ENCODE assay signal across 23 mouse cellular contexts in the genomic region with DNA sequence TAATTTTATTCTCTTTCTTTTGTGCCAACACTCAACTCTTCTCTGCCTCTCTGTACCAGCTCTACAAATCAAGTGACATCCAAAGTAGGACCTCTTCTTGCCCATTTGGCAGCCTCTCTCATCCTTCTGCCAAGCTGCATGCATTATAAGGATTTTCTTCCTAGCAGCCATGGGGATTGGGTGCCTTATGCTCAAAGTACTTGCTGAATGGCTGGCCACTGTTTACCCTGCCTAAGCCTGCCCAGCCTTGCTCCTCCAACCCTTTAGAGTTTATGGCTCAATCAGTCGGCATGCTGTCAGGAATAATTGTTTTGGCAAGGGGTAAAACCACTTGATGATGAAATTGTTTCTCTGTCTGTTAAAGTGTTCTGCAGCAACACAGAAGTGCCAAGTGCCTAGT. TPM values are rescaled to one million over a fixed set of nuclear protein-coding genes. Genes with fewer than 3 reads are reported as not detected.
DNase-seq lines count a peak whose midpoint lies in the region; ATAC-seq and TF ChIP-seq lines count a peak whose summit lies in the region.
"Had no signal": no experiment of that assay in that cellular context is flagged by ENCODE, and none has a peak within 500 bp of the region (broad histone marks: within the 10 kb centered on the region; RNA-seq: fewer than 3 reads in every experiment).

No protein-coding gene starts in this region.

- H3K27me3 ChIP-seq in hindbrain, postnatal 0 days (ENCODE audit: insufficient read depth, low read length) = no peaks in the 10 kb centered on the region
- peaks cover 13% of the 10 kb centered on the region for H3K27me3 ChIP-seq in hindbrain, embryonic 11.5 days (ENCODE audit: control insufficient read depth, insufficient read depth, low read length)
- peaks cover 11% of the 10 kb centered on the region for H3K27me3 ChIP-seq in liver, adult 2 months (ENCODE audit: control insufficient read depth, insufficient read depth, low read length)
- H3K27me3 ChIP-seq in liver, embryonic 11.5 days (replicated peaks; ENCODE audit: control insufficient read depth, insufficient read depth, low read length) = peaks cover 45% of the 10 kb centered on the region
- no peaks in the 10 kb centered on the region; the same call in 1 of the 2 replicates for H3K27me3 ChIP-seq in forebrain, embryonic 16.5 days (replicated peaks; ENCODE audit: control insufficient read depth, insufficient read depth, low read length)

- H3K4me2 ChIP-seq in hindbrain, postnatal 0 days (ENCODE audit: low read depth, low read length) = no peak overlapping the region
- H3K4me2 ChIP-seq in hindbrain, embryonic 11.5 days (replicated peaks; ENCODE audit: low read depth, low read length) = no peak overlapping the region
- H3K4me2 ChIP-seq in liver, embryonic 11.5 days = no peak overlapping the region
- H3K4me2 ChIP-seq in forebrain, embryonic 16.5 days (ENCODE audit: low read length) = no peak overlapping the region
- H3K4me2 ChIP-seq: heart, embryonic 15.5 days; hindbrain, embryonic 12.5 days; liver, embryonic 12.5 days; lung, embryonic 15.5 days; neural tube, embryonic 13.5 days; stomach, embryonic 15.5 days had no signal

- WGBS in hindbrain, postnatal 0 days = 20% methylated on average over 1 of the region's 1 CpGs
- WGBS in hindbrain, embryonic 11.5 days = 63% methylated on average over 1 of the region's 1 CpGs
- 5% methylated on average over 1 of the region's 1 CpGs for WGBS in liver, adult 2 months
- WGBS in liver, embryonic 11.5 days = 26% methylated on average over 1 of the region's 1 CpGs
- 15% methylated on average over 1 of the region's 1 CpGs for WGBS in forebrain, embryonic 16.5 days

- no peak for TF ChIP-seq POLR2A in liver, adult 2 months (IDR thresholded peaks at IDR 0.05; ENCODE audit: extremely low read depth, insufficient read depth, low read length)

- no peaks in the 10 kb centered on the region for H3K36me3 ChIP-seq in hindbrain, postnatal 0 days (ENCODE audit: insufficient read depth, low read length)
- H3K36me3 ChIP-seq in hindbrain, embryonic 11.5 days (ENCODE audit: control insufficient read depth, insufficient read depth, low read length) = no peaks in the 10 kb centered on the region
- no peaks in the 10 kb centered on the region for H3K36me3 ChIP-seq in liver, adult 2 months (ENCODE audit: control insufficient read depth, insufficient read depth, low read length)
- no peaks in the 10 kb centered on the region for H3K36me3 ChIP-seq in liver, embryonic 11.5 days (ENCODE audit: control insufficient read depth, insufficient read depth, low read length)
- no peaks in the 10 kb centered on the region for H3K36me3 ChIP-seq in forebrain, embryonic 16.5 days (ENCODE audit: control insufficient read depth, insufficient read depth)
- H3K36me3 ChIP-seq: heart, embryonic 15.5 days; hindbrain, embryonic 12.5 days; liver, embryonic 12.5 days; lung, embryonic 15.5 days; neural tube, embryonic 13.5 days; stomach, embryonic 15.5 days had no signal

- H3K27ac ChIP-seq in hindbrain, postnatal 0 days = no peak overlapping the region
- H3K27ac ChIP-seq in hindbrain, embryonic 11.5 days (ENCODE audit: low read depth, low read length) = no peak overlapping the region
- no peak overlapping the region for H3K27ac ChIP-seq in liver, adult 2 months (replicated peaks; ENCODE audit: insufficient read depth, low read depth, low read length)
- H3K27ac ChIP-seq in liver, embryonic 11.5 days (ENCODE audit: low read depth, low read length) = no peak overlapping the region
- peak overlapping the region; percentile 8 for H3K27ac ChIP-seq in forebrain, embryonic 16.5 days (ENCODE audit: low read length)
- H3K27ac ChIP-seq: heart, embryonic 15.5 days; hindbrain, embryonic 12.5 days; liver, embryonic 12.5 days; lung, embryonic 15.5 days; neural tube, embryonic 13.5 days; stomach, embryonic 15.5 days had no signal

- no peak overlapping the region for H3K4me3 ChIP-seq in hindbrain, postnatal 0 days (ENCODE audit: low read length)
- H3K4me3 ChIP-seq in hindbrain, embryonic 11.5 days (ENCODE audit: low read depth, low read length) = no peak overlapping the region
- no peak overlapping the region for H3K4me3 ChIP-seq in liver, adult 2 months (ENCODE audit: insufficient read depth, low read depth, low read length)
- H3K4me3 ChIP-seq in liver, embryonic 11.5 days (ENCODE audit: low read depth, low read length) = no peak overlapping the region
- H3K4me3 ChIP-seq in forebrain, embryonic 16.5 days (replicated peaks; ENCODE audit: low read length) = no peak overlapping the region
- H3K4me3 ChIP-seq: heart, embryonic 15.5 days; hindbrain, embryonic 12.5 days; liver, embryonic 12.5 days; lung, embryonic 15.5 days; neural tube, embryonic 13.5 days; stomach, embryonic 15.5 days had no signal

- no peaks in the 10 kb centered on the region for H3K4me1 ChIP-seq in hindbrain, postnatal 0 days (ENCODE audit: insufficient read depth, low read length)
- no peaks in the 10 kb centered on the region for H3K4me1 ChIP-seq in hindbrain, embryonic 11.5 days (replicated peaks; ENCODE audit: control insufficient read depth, insufficient read depth, low read length)
- H3K4me1 ChIP-seq in liver, adult 2 months (ENCODE audit: control insufficient read depth, insufficient read depth, low read length) = no peaks in the 10 kb centered on the region
- no peaks in the 10 kb centered on the region for H3K4me1 ChIP-seq in liver, embryonic 11.5 days (replicated peaks; ENCODE audit: control insufficient read depth, insufficient read depth, low read length)
- H3K4me1 ChIP-seq in forebrain, embryonic 16.5 days (replicated peaks; ENCODE audit: control insufficient read depth, insufficient read depth, low read length) = peaks cover 25% of the 10 kb centered on the region
- H3K4me1 ChIP-seq: liver, embryonic 12.5 days had no signal

- H3K79me2 ChIP-seq in liver, adult 2 months (ENCODE audit: control insufficient read depth, insufficient read depth, low read length) = no peaks in the 10 kb centered on the region

- no peak overlapping the region for H3K9ac ChIP-seq in hindbrain, postnatal 0 days (replicated peaks; ENCODE audit: low read length)
- H3K9ac ChIP-seq in hindbrain, embryonic 11.5 days (ENCODE audit: low read depth, low read length) = no peak overlapping the region
- H3K9ac ChIP-seq in liver, adult 2 months (ENCODE audit: low read depth, low read length) = no peak overlapping the region
- H3K9ac ChIP-seq in liver, embryonic 11.5 days (ENCODE audit: low read depth, low read length) = no peak overlapping the region
- H3K9ac ChIP-seq in forebrain, embryonic 16.5 days (replicated peaks; ENCODE audit: low read depth, low read length) = no peak overlapping the region
- H3K9ac ChIP-seq: heart, embryonic 15.5 days; hindbrain, embryonic 12.5 days; liver, embryonic 12.5 days; lung, embryonic 15.5 days; neural tube, embryonic 13.5 days; stomach, embryonic 15.5 days had no signal

- ATAC-seq in hindbrain, postnatal 0 days = peak; percentile 67
- no peak for ATAC-seq in hindbrain, embryonic 11.5 days (ENCODE audit: low FRiP score)
- ATAC-seq in liver, embryonic 11.5 days (replicated peaks; ENCODE audit: low FRiP score) = no peak
- peak; percentile 65 for ATAC-seq in forebrain, embryonic 16.5 days
- ATAC-seq: CD4-positive, CD25-positive, alpha-beta regulatory T cell, adult 4 months; intestine, postnatal 0 days; liver, embryonic 12.5 days had no signal

- TF ChIP-seq CTCF in hindbrain, postnatal 0 days (IDR thresholded peaks at IDR 0.05; ENCODE audit: low read depth) = no peak
- no peak for TF ChIP-seq CTCF in liver, adult 2 months (IDR thresholded peaks at IDR 0.05; ENCODE audit: low read depth, low read length)

- peak; percentile 76 for DNase-seq in hindbrain, postnatal 0 days (ENCODE audit: low spot score)
- no peak for DNase-seq in hindbrain, embryonic 11.5 days (ENCODE audit: low spot score)
- DNase-seq in liver, adult 2 months (ENCODE audit: extremely low read depth, low read depth, low spot score) = peak; percentile 86
- no peak for DNase-seq in liver, embryonic 11.5 days (ENCODE audit: low spot score)
- DNase-seq in adrenal gland, postnatal 14 days = peak; percentile 51
- DNase-seq in gastrocnemius, adult 18-20 months (ENCODE audit: low spot score) = no peak
- DNase-seq: cerebellum, adult 11-12 months; heart, adult 11 months; kidney, postnatal 14 days; spleen, adult 18-20 months; thymus, postnatal 14 days had no signal

- no peaks in the 10 kb centered on the region for H3K9me3 ChIP-seq in hindbrain, postnatal 0 days (ENCODE audit: low read length)
- H3K9me3 ChIP-seq in hindbrain, embryonic 11.5 days (ENCODE audit: control insufficient read depth, low read length) = no peaks in the 10 kb centered on the region
- H3K9me3 ChIP-seq in liver, embryonic 11.5 days (ENCODE audit: control insufficient read depth, low read length) = no peaks in the 10 kb centered on the region
- no peaks in the 10 kb centered on the region for H3K9me3 ChIP-seq in forebrain, embryonic 16.5 days (ENCODE audit: control insufficient read depth, low read length)
- H3K9me3 ChIP-seq: heart, embryonic 15.5 days; hindbrain, embryonic 12.5 days; liver, embryonic 12.5 days; lung, embryonic 15.5 days; neural tube, embryonic 13.5 days; stomach, embryonic 15.5 days had no signal

RNA-seq across cellular contexts. Expression of a gene that starts 2.1 kb away (rescaled TPM):
- 69.7 and 70.0 TPM in 2 replicates for total RNA-seq in hindbrain, postnatal 0 days (2014; rRNA removed)
- 57.5 and 60.9 TPM in 2 replicates for polyA plus RNA-seq in hindbrain, postnatal 0 days (2015; fragmentation: Nextera tagmentation; extraction: Ambion mirVana)
- polyA plus RNA-seq in hindbrain, embryonic 11.5 days (2014; fragmentation: Nextera tagmentation; extraction: Ambion mirVana) = 8.6 and 9.9 TPM in 2 replicates
- total RNA-seq in liver, adult 2 months (2014; rRNA removed) = 0.13 TPM in 1 of 2 replicates, not detected in the other
- polyA plus RNA-seq in liver, adult 2 months (2012; rRNA removed) = not detected in 2 replicates
- 0.56 and 0.86 TPM in 2 replicates for polyA plus RNA-seq in liver, embryonic 11.5 days (2014; fragmentation: Nextera tagmentation; extraction: Ambion mirVana)
- total RNA-seq in adrenal gland, postnatal 14 days (2021) = 0.67 and 0.90 TPM in 2 replicates
- 71.0 and 73.0 TPM in 2 replicates for polyA plus RNA-seq in forebrain, embryonic 16.5 days (2015; fragmentation: Nextera tagmentation; extraction: Ambion mirVana)
- not detected for total RNA-seq in gastrocnemius, adult 18-20 months (2021)
- total RNA-seq: megakaryocyte, adult 5-6 weeks; MEL; monocyte, adult 5-6 weeks had no signal
- polyA plus RNA-seq: CD4-positive, CD25-positive, alpha-beta regulatory T cell, adult 4 months had no signal

Comparison
In these comparisons a context has a peak if more than half of its experiments do, and no peak if none do; other contexts are left out.
1. ATAC-seq: peak in hindbrain, postnatal 0 days (single experiment) and forebrain, embryonic 16.5 days (single experiment); none in hindbrain, embryonic 11.5 days (single experiment) and liver, embryonic 11.5 days (single experiment).
2. DNase-seq: peak in hindbrain, postnatal 0 days (single experiment), liver, adult 2 months (single experiment) and adrenal gland, postnatal 14 days (single experiment); none in hindbrain, embryonic 11.5 days (single experiment), liver, embryonic 11.5 days (single experiment) and gastrocnemius, adult 18-20 months (single experiment).